Mouse (Mus musculus): Measurements from ENCODE around the gene Glcci1.

GRCm38 (mm10) chr6:8486391-8487043 is 22.9 kb upstream of the Glcci1 start:
- TF ChIP-seq CTCF (IDR thresholded peaks at IDR 0.05; ENCODE audit: insufficient read depth, low read depth, low read length) (no peak), POLR2A (IDR thresholded peaks at IDR 0.05; ENCODE audit: insufficient read depth, low read depth, low read length) (no peak)

Measured in olfactory bulb, adult 2 months (tissue).